Mouse (Mus musculus) v-Abl transformed pro-B cells (cell line): Measurements from ENCODE around the gene Ssxb8.
"Not testable (repeated sequence)": the region's sequence is repeated elsewhere in the genome, so short reads cannot be mapped to it uniquely, and the experiment has no call there.

Experiments used
- in situ Hi-C, 2 experiments: fragments of 400-800 bp; cut with MboI; formaldehyde crosslinking; loops; one replicate each; pipeline ENCODE4 v1.15.1; 2025; ENCODE audit not compliant: unreplicated experiment in 2 of 2

Ssxb8 gene

GRCm38 (mm10) chrX:8690744-8691143, at the start of gene Ssxb8:
Ssxb8 (minus strand) TSS chrX:8690844.
- in situ Hi-C loops, result not testable (repeated sequence)

- in situ Hi-C loops, result no loop called here
These were observed 42.3 kb upstream of the Ssxb8 start for GRCm38 (mm10) chrX:8732907-8733306.

- in situ Hi-C loops, result no loop called here
These were observed 27.6 kb downstream of the Ssxb8 start for GRCm38 (mm10) chrX:8663085-8663484.
